7 mouse cellular contexts compared by ENCODE assay signal in genomic region chr12:12323616-12324223, GRCm38 (mm10).
DNase-seq lines count a peak whose midpoint lies in the region; ATAC-seq lines count a peak whose summit lies in the region.

No protein-coding gene starts in this region.

- H3K9ac ChIP-seq in intestine, embryonic 16.5 days (ENCODE audit: low read depth, low read length), result peak overlapping the region; percentile 57; the same call in 1 of the 2 replicates

- peak overlapping the region; percentile 60 for H3K4me2 ChIP-seq in intestine, embryonic 16.5 days (ENCODE audit: low read depth, low read length)

- no peaks in the 10 kb centered on the region for H3K36me3 ChIP-seq in intestine, embryonic 16.5 days (ENCODE audit: control insufficient read depth, insufficient read depth, low read length)
- H3K36me3 ChIP-seq in midbrain, embryonic 10.5 days, result no peaks in the 10 kb centered on the region

- intact Hi-C loops in left cerebral cortex, postnatal 25 days (cut with DNase I), result loop anchor here (1.0 to 10.0 kb wide), 4 partner anchors 73 to 894 kb away; partner anchors contain the start of gene Mycn

- H3K4me3 ChIP-seq in intestine, embryonic 16.5 days (ENCODE audit: low read length), result peak overlapping the region; percentile 32
- peak overlapping the region; percentile 46 for H3K4me3 ChIP-seq in midbrain, embryonic 10.5 days

- no peak overlapping the region for H3K27ac ChIP-seq in intestine, embryonic 16.5 days (ENCODE audit: low read length)
- peak overlapping the region; percentile 86 for H3K27ac ChIP-seq in midbrain, embryonic 10.5 days (replicated peaks)

- DNase-seq in adrenal gland, adult 8-10 months, result peak; percentile 72
- peak; percentile 89 for DNase-seq in embryo, embryonic 9.5 days (ENCODE audit: extremely low spot score)
- peak; percentile 14 for DNase-seq in gonadal fat pad, adult 2 months (ENCODE audit: low read depth)
- DNase-seq in left cerebral cortex, postnatal 25 days (ENCODE audit: low spot score in 2 of 2), result peak; percentile 89 to 93
- peak; percentile 91 for DNase-seq in midbrain, embryonic 10.5 days (ENCODE audit: low spot score)
- peak; percentile 96 for DNase-seq in right cerebral cortex, postnatal 4 days

- peak; percentile 88 for ATAC-seq in intestine, embryonic 16.5 days

- H3K4me1 ChIP-seq in intestine, embryonic 16.5 days (ENCODE audit: control insufficient read depth, insufficient read depth, low read length), result 0 out of 2 replicates have a peak, but pooled peaks cover 2% of the 10 kb centered on the region
- peaks cover 5% of the 10 kb centered on the region; the same call in 1 of the 2 replicates for H3K4me1 ChIP-seq in midbrain, embryonic 10.5 days

- no peaks in the 10 kb centered on the region for H3K27me3 ChIP-seq in intestine, embryonic 16.5 days (replicated peaks; ENCODE audit: control insufficient read depth, insufficient read depth, low read length)
- no peaks in the 10 kb centered on the region for H3K27me3 ChIP-seq in midbrain, embryonic 10.5 days (ENCODE audit: low read depth, poor library complexity, severe bottlenecking)

- no peaks in the 10 kb centered on the region for H3K9me3 ChIP-seq in intestine, embryonic 16.5 days (ENCODE audit: control insufficient read depth, low read length)
- no peaks in the 10 kb centered on the region for H3K9me3 ChIP-seq in midbrain, embryonic 10.5 days (replicated peaks)

- 14% methylated on average over 18 of the region's 18 CpGs for WGBS in intestine, embryonic 16.5 days
- 31% methylated on average over 18 of the region's 18 CpGs for WGBS in midbrain, embryonic 10.5 days

Comparison
In these comparisons a context has a peak if more than half of its experiments do, and no peak if none do; other contexts are left out.
1. DNase-seq: peak in every context shown above with its lines; median percentile 96 in right cerebral cortex, postnatal 4 days; 91 in left cerebral cortex, postnatal 25 days; 91 in midbrain, embryonic 10.5 days; 89 in embryo, embryonic 9.5 days; 72 in adrenal gland, adult 8-10 months; 14 in gonadal fat pad, adult 2 months.